Mouse (Mus musculus) c-Kit-positive CD71-positive TER-119-positive erythroid progenitor cells, embryonic 14.5 days (primary cell): ENCODE data around the gene Rpusd3.
A peak's percentile ranks its signal among the peaks of the same experiment; 100 is the strongest.

Source experiments
- DNase-seq: peaks from one replicate; pipeline ENCODE4 v3.0.0-alpha.2; 2013; ENCODE audit warnings: low spot score

Gene Rpusd3

GRCm38 (mm10) chr6:113429965-113430364 lies 10.8 kb upstream of the Rpusd3 start:
- no peak for DNase-seq

- DNase-seq, result no peak
These were observed 8.9 kb upstream of the Rpusd3 start for GRCm38 (mm10) chr6:113428006-113428405.

GRCm38 (mm10) chr6:113427397-113427796 lies 8.3 kb upstream of the Rpusd3 start:
- DNase-seq, result peak; percentile 54

GRCm38 (mm10) chr6:113426696-113427095 lies 7.6 kb upstream of the Rpusd3 start:
- DNase-seq, result no peak

- DNase-seq, result no peak
These were observed 5.0 kb upstream of the Rpusd3 start for GRCm38 (mm10) chr6:113424187-113424586.

GRCm38 (mm10) chr6:113423000-113423399 lies 3.9 kb upstream of the Rpusd3 start:
- no peak for DNase-seq

GRCm38 (mm10) chr6:113418441-113419198 lies 520 bp downstream of the Rpusd3 start:
- no peak for DNase-seq

- no peak for DNase-seq
These were observed 2.7 kb downstream of the Rpusd3 start for GRCm38 (mm10) chr6:113416416-113416815.

GRCm38 (mm10) chr6:113410001-113410400 lies 9.1 kb downstream of the Rpusd3 start:
- no peak for DNase-seq

- DNase-seq, result peak; percentile 10
These were observed 12.5 kb downstream of the Rpusd3 start for GRCm38 (mm10) chr6:113406683-113407082.

GRCm38 (mm10) chr6:113405483-113405882 lies 13.7 kb downstream of the Rpusd3 start:
- no peak for DNase-seq

- DNase-seq, result no peak
These were observed 14.3 kb downstream of the Rpusd3 start for GRCm38 (mm10) chr6:113404649-113405448.

- no peak for DNase-seq
These were observed 17.0 kb downstream of the Rpusd3 start for GRCm38 (mm10) chr6:113402094-113402493.

GRCm38 (mm10) chr6:113396270-113397030 lies 22.7 kb downstream of the Rpusd3 start:
- no peak for DNase-seq

GRCm38 (mm10) chr6:113395501-113395900 lies 23.6 kb downstream of the Rpusd3 start:
- DNase-seq, result no peak

- no peak for DNase-seq
These were observed 24.3 kb downstream of the Rpusd3 start for GRCm38 (mm10) chr6:113394811-113395210.

- no peak for DNase-seq
These were observed 25.2 kb downstream of the Rpusd3 start for GRCm38 (mm10) chr6:113393951-113394350.

- DNase-seq, result no peak
These were observed 26.6 kb downstream of the Rpusd3 start for GRCm38 (mm10) chr6:113392387-113393071.

- no peak for DNase-seq
These were observed 27.1 kb downstream of the Rpusd3 start for GRCm38 (mm10) chr6:113392015-113392386.

- no peak for DNase-seq
These were observed 28.4 kb downstream of the Rpusd3 start for GRCm38 (mm10) chr6:113390715-113391114.

- no peak for DNase-seq
These were observed 30.2 kb downstream of the Rpusd3 start, which contains the start of gene Ttll3 for GRCm38 (mm10) chr6:113388960-113389359. Ttll3 (plus strand) TSS chr6:113389260.

GRCm38 (mm10) chr6:113386025-113386424 lies 33.1 kb downstream of the Rpusd3 start:
- no peak for DNase-seq
